Mouse (Mus musculus) forelimb bud, embryonic 11.5 days (tissue): ENCODE results near the gene Rab1b.

Experiments used
- DNase-seq: peaks from one replicate; pipeline ENCODE4 v3.0.0-alpha.2; 2012; ENCODE audit warnings: low read depth, low spot score

Gene Rab1b

DNA sequence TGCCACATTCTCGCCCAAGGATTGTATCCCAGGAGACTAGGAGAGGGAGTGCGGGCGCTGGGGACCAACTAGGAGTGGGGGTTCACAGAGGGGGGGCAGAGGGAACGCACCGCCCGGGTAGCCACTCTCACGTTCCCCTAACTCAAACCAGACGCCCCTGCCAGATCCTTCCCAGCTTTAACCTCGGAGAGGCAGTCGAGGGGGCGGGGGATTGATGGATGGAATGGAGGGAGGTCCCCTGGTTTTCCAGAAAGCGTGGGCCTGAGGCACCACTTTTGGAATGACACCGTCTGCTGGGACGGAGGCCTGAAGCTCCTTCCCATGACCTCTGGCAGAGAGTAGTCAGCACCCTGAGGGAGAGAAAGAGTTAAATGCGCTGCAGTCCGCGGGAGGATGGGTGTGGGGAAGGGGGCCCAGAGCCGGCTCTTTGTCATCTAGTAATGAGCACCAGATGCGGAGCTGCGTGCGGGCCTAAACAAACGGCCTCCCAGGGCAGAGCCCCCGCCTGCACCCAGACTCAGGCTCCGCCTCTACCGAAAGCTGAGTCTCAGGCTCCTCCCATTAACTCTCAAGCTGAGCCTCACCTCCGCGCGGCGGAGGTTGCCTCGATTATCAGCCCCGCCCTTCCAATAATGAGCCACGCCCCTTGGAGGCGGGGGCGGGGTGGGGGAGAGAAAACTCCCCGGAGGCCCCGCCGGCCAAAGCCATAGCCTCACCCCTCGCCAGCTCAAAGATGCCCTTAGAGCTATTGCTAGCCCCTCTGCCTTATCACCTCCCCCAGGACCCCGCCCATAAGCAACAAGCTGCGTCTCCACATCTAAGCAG lies 35.1 kb downstream of the Rab1b start:
- DNase-seq = peak; percentile 98

DNA sequence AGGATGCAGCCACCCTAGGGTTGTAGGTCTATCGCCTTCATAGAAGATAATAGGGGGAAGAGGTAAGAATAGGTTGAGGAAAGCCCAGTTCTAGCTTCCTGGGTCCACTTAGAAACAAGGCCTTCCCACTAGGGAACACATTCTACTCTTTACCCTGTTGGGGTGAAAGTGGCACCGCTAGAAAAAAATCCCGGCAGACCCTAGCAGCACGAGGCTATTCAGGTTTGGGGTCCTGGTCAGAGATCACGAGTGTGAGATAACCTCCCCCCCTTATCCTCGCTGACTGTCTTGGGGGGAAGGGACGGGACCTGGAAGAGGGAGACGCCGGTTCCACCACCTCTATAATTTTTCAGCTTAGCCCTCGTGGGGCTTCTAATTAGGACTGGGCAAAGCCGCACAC lies 35.8 kb downstream of the Rab1b start:
- no peak for DNase-seq

GRCm38 (mm10) chr19:5069978-5070377 lies 36.9 kb downstream of the Rab1b start:
- no peak for DNase-seq

DNA sequence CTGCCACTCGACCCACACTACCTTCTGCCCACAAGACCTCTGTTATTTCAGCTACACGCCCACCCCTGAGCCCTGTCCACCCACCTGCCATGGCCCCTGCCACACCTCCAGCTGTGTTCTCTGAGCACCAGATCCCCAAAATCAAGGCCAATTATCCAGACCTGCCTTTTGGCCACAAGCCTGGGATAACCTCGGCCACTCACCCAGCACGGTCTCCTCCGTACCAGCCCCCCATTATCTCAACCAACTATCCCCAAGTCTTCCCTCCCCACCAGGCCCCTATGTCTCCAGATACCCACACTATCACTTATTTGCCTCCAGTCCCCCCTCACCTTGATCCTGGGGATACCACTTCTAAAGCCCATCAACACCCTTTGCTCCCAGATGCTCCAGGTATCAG lies 37.4 kb downstream of the Rab1b start:
- DNase-seq = no peak

- no peak for DNase-seq
Measured at GRCm38 (mm10) chr19:5068570-5069234, 38.2 kb downstream of the Rab1b start.

DNA sequence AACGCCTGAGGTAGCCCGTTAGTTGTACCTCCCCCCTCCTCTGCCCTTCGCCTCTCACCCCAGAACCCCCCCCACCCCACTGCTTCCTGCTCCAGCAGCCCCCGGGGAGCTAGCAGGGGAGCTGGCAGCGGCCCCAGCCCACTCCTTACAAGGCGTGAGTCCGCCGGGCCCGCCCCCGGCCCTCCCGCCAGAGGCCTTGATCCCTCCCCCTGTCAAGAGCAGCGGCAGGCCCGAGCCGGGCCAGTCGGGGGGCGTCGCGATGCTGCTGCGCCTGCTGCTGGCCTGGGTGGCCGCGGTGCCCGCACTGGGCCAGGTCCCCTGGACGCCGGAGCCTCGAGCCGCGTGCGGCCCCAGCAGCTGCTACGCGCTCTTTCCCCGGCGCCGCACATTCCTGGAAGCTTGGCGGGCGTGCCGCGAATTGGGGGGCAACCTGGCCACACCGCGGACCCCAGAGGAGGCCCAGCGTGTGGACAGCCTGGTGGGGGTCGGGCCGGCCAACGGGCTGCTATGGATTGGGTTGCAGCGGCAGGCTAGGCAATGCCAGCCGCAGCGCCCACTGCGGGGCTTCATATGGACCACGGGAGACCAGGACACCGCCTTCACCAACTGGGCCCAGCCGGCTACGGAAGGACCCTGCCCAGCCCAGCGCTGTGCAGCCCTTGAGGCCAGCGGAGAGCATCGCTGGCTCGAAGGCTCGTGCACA lies 38.9 kb downstream of the Rab1b start, which contains the start of gene Cd248:
Cd248 (plus strand) TSS at position 212 of the 703 bp plus-strand sequence.
- peak; percentile 54 for DNase-seq

- no peak for DNase-seq
Measured at GRCm38 (mm10) chr19:5067040-5067799, 39.7 kb downstream of the Rab1b start.

DNA sequence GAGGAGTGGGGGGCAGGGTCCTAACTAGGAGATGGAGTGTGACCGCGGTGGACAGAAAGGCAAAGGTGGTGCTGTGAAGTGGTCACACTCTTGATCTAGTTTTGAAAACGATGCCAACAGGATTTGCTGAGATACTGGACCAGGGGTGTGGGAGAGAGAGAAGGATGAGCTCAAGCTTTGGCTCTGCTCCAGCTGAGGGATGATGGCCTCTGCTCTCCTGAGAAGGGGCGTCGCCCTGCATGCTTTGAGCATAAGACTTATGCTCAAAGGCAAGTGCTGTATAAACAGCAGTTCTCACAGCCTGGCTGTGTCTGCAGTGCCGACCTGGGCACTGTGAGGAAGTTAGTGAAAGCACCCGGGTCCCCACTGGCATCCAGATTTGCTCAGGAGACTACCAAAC lies 41.8 kb downstream of the Rab1b start:
- no peak for DNase-seq

DNA sequence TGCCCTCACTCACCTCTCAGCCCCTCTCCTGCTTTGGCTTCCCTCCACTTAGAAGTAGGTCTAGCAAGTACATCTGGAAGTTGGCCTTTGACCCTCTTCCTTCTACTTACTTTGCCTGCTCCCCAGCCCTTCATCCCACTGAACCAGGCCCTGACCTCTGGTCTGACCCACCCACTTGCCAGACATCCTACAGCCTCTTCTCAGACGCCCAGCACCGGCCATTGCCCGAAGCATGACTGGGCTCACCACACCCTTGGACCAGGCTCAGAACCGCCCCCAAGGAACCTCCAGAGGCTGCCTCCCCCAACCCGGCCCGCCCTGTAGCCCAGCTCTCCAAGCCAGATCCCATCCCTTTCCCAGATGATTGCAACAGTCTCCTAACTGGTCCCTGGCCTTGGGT lies 44.4 kb downstream of the Rab1b start:
- DNase-seq = no peak

DNA sequence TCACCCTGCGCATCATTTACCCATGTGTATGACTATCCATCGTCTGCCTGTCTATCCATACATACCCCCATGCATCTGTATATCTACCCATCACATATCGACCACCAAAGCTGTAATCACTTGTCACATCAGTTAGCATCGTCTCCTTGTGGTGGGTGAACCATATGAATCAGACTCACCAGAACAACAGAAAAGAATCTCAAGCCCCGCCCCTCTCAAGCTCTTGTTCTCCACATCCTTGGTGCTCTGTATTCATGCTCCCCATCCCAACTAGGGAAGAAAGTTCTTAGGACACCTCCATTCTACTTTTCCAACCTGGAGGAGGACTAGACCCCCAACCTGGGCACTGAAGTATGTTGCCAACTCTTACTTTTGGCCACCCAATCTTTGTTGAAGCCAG lies 44.8 kb downstream of the Rab1b start:
- DNase-seq = no peak

GRCm38 (mm10) chr19:5060365-5061330 lies 46.2 kb downstream of the Rab1b start:
- DNase-seq = peak; percentile 62

- no peak for DNase-seq
Measured at GRCm38 (mm10) chr19:5058801-5059771, 47.8 kb downstream of the Rab1b start.

DNA sequence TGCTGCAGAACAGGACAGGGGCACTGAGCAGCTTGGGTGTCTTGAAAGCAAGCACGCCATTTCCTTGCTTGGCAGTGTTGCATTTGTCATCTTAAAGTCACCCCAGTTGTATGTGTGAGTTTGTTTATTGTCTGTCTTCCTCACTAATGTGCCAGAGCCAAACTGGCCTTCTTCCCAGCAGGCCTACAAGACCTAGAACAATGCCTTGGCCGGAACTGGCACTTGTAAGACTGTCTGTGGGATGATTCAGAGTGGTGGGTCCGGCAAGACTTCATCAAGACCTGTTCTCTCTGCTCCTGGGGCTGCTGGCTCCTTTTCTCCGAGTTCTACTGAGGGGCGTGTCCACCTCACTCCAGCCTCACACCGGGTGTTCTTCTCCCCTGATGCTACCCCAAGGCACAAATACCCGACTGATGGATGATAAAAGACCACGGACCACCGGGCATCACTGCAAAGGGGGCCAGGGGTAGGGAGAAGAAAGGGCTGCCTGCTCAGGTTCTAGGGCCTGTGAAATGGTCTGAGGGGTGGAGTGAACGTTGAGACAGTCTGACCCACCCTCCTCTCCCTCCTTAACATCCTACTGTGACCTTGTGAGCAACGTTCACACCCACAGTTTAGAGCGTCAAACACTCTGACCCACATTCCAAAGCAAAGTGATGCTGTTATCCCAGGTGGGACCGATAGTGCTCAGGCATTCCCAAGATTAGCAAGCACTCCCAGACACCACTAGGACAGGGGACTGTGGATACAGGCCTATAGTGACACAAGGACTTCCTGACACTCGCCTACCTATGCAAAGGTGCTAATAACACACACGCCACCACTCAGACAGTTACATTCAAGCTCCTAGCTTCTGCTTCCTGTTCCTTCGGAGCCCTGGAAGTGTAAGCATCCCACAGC lies 48.7 kb downstream of the Rab1b start:
- no peak for DNase-seq

DNA sequence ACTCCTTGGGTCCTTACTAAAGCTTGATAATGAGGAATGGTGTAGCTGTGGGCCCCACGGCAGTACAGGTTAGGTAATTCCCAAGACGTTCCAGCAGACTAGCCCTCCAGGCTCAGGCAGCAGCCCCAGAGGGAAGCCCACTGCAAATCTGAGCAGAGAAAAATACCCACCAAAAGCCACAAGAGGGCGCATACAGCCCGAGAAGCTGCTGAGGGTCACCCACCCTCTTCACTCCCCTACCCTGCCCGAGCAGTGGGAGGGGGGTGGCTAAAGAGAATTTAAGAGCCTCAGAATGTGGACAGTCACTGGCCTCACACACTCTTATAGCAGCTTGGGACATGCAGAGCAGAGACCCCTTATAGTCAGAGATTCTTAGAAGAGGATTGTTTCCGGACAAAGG lies 50.6 kb downstream of the Rab1b start:
- peak; percentile 82 for DNase-seq

DNA sequence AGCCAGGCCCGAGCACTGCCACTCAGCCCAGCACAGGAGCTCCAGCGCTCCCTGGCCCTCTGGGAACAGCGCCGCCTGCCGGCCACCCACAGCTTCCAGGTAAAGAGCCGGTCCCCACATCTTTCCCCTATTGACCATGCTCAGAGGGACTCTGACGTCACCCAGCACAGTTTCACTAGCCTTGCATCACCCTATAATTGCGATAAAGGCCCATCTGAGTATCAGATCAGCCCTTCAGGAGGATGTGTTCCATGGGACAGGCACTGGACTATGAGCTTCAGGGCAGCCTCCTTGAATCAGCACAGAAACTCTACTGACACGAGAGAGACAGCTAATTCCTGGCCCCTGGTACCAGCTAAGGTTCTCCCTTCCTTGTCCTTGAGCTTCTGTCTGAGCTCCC lies 53.0 kb downstream of the Rab1b start:
- peak; percentile 60 for DNase-seq

DNA sequence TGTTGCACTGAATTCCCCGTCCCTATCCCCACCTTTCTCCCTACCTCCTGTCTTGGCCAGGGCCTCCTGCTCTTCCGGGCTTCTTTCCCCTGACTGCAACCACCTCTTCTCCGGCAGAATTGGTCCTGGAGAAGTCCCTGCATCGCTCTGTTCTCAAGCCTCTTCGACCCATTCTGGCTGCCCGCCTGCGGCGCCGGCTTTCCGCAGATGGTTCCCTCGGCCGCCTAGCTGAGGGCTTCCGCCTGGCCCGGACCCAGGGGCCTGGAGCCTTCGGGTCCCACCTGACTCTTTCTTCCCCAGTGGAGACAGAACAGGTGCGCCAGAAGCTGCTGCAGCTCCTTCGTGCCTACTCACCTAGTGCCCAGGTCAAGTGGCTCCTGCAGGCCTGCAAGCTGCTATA lies 54.0 kb downstream of the Rab1b start:
- DNase-seq = no peak

- DNase-seq = no peak
Measured at GRCm38 (mm10) chr19:5052166-5052822, 54.6 kb downstream of the Rab1b start.

- no peak for DNase-seq
Measured at GRCm38 (mm10) chr19:5051515-5051914, 55.4 kb downstream of the Rab1b start.
